Mouse (Mus musculus) small intestine, adult 2 months (tissue): ENCODE data around the gene Jund.

Source experiments
- CTCF ChIP-seq: fragments of 200-500 bp; IDR thresholded peaks from 2 replicates; pipeline ENCODE4 v1.5.1; 2012; ENCODE audit warnings: low read depth, mild to moderate bottlenecking, control low read depth, inconsistent platforms, low read length, moderate library complexity, mixed read lengths; ENCODE audit not compliant: insufficient replicate concordance, insufficient read length; ENCODE audit errors: extremely low read depth
- POLR2A ChIP-seq: fragments of 200-500 bp; IDR thresholded peaks from 2 replicates; pipeline ENCODE4 v1.6.1; 2012; ENCODE audit warnings: low read depth, mild to moderate bottlenecking, control low read depth, inconsistent platforms, low read length, moderate library complexity

DNA sequence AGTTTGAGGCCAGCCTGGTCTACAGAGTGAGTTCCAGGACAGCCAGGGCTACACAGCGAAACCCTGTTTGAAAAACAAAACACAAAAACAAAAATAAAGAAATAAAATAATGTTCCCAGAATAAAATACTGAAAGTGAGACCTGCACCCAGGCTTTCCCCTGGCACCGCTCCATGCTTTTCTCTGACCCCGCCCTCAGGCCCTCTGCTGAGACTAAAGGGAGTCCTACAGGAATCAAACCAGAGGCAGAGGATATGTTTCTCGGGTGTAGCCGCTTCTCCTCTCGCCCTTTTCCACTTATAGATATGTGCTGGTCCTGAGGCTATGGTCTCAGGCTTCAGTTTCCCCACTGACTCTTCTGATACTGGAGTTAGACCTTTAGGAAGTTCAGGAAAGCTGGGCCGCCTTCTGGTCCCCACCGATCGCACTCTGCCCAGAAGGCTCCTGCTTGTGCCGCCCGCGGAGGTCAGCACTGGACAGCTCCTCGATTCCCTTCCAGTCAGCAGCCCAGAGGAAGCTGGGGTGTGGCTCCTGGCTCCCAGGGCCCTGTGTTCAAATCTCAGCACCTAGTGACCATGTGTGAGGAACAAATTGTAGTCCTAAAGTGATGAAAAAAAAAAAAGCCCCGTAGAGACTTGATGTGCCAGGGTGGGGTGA, 27.2 kb downstream of the Jund start:
- no peak for TF ChIP-seq CTCF
- TF ChIP-seq POLR2A: no peak
